Mouse (Mus musculus) liver, embryonic 14.5 days (tissue): ENCODE data around the gene Ndufs5.

Experiments used
- CTCF ChIP-seq: IDR thresholded peaks from 2 replicates; pipeline ENCODE4 v1.5.1; 2016; ENCODE audit warnings: antibody characterized with exemption, low read depth, control low read depth
- EP300 ChIP-seq: IDR thresholded peaks from 2 replicates; pipeline ENCODE4 v1.6.1; 2016; ENCODE audit warnings: antibody characterized with exemption, low read depth

DNA sequence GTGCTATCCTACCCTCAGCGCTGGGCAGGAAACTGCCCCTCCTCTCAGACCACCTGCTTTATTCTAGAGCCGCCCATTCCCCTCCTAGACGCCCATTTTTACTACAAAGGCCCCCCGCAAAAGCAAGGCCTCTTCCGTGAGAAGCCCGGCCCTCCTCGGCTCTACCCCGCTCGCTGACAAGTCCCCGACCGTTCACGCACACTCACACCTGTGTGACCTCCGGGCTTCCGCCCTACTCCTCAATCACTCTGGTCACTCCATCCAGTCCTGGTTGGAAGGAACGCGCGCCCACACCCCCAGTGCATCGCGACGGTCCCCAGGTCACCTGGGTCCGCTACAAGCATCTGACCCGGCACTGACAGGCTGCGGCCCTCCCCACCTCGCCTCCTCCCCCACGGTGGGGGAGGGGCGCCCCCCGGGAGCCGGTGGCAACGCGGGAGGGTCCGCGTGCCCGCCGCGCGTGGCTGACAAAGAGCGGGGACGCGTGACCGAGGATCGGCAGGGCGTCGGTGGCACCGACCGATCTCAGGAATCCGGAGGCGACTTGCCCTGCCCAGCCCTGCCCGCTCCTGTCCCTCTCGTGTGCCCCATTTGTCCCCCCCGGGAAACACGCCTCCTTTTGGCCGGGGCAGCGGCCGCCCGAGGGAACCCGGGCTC, 31.5 kb downstream of the Ndufs5 start:
- TF ChIP-seq CTCF: no peak
- TF ChIP-seq EP300: no peak
